Mouse (Mus musculus) midbrain, postnatal 0 days (tissue): ENCODE measurements around the gene Nlgn1. TPM values are rescaled to one million over a fixed set of nuclear protein-coding genes. Genes with fewer than 3 reads are reported as not detected.

ENCODE experiments used
- ATAC-seq: fragments of 200-750 bp; cut with Nextera tagmentation; 2 replicates; pipeline ENCODE4 v1.8.0; 2017; ENCODE audit warnings: moderate number of reproducible peaks, mild to moderate bottlenecking, moderate TSS enrichment, moderate library complexity; ENCODE audit not compliant: low FRiP score
- DNase-seq: peaks from one replicate; pipeline ENCODE4 v3.0.0-alpha.2; 2015; ENCODE audit warnings: low spot score
- H3K27ac ChIP-seq: fragments of 300-500 bp; sonication (generic); 2 replicates; pipeline ENCODE4 v1.5.1; 2014; ENCODE audit warnings: low read depth, mild to moderate bottlenecking, low read length, mixed read lengths
- H3K27me3 ChIP-seq: fragments of 300-500 bp; sonication (generic); 2 replicates; pipeline ENCODE4 v1.6.1; 2014; ENCODE audit warnings: low read length, control low read depth, mixed read lengths; ENCODE audit not compliant: insufficient read depth
- H3K36me3 ChIP-seq: fragments of 300-500 bp; sonication (generic); 2 replicates; pipeline ENCODE4 v1.6.1; 2014; ENCODE audit warnings: low read length, control low read depth, mixed read lengths; ENCODE audit not compliant: insufficient read depth
- H3K4me1 ChIP-seq: fragments of 300-500 bp; sonication (generic); 2 replicates; pipeline ENCODE4 v1.6.1; 2014; ENCODE audit warnings: mild to moderate bottlenecking, control low read depth, antibody characterized with exemption, low read length, mixed read lengths; ENCODE audit not compliant: insufficient read depth
- H3K4me2 ChIP-seq: fragments of 300-500 bp; sonication (generic); 2 replicates; pipeline ENCODE4 v1.6.1; 2014; ENCODE audit warnings: low read depth, mild to moderate bottlenecking, low read length, mixed read lengths; ENCODE audit not compliant: poor library complexity, severe bottlenecking
- H3K4me3 ChIP-seq: fragments of 300-500 bp; sonication (generic); 2 replicates; pipeline ENCODE4 v1.5.1; 2014; ENCODE audit warnings: low read depth, mild to moderate bottlenecking, low read length, moderate library complexity
- H3K9ac ChIP-seq: fragments of 300-500 bp; sonication (generic); replicated peaks from 2 replicates; pipeline ENCODE4 v1.6.1; 2014; ENCODE audit warnings: mild to moderate bottlenecking, low read length, moderate library complexity, mixed read lengths; ENCODE audit not compliant: poor library complexity, severe bottlenecking
- H3K9me3 ChIP-seq: fragments of 300-500 bp; sonication (generic); 2 replicates; pipeline ENCODE4 v1.6.1; 2016; ENCODE audit warnings: low read length, control low read depth
- CTCF ChIP-seq: IDR thresholded peaks from 2 replicates; pipeline ENCODE4 v1.5.1; 2016; ENCODE audit warnings: antibody characterized with exemption, mild to moderate bottlenecking
- WGBS: fragments of 180-500 bp; shearing (Covaris S2); extraction: QIAGEN DNeasy Blood & Tissue Kit; methylation state at CpG from one replicate; pipeline ENCODE4 v1.1.7; 2014; 5-methylcytosine and 5-hydroxymethylcytosine counted together
- polyA plus RNA-seq: library from polyadenylated mRNA; unstranded; fragments of >200 nt; fragmentation: Nextera tagmentation; extraction: Ambion mirVana; gene quantifications from 2 replicates; pipeline ENCODE4 v1.2.1, GENCODE M21; 2015
- total RNA-seq: library from RNA; depleted of rRNA; stranded (reverse); fragments of >200 nt; gene quantifications from 2 replicates; pipeline ENCODE4 v1.2.3, GENCODE M21; 2014

Nlgn1 gene
- total and polyA plus RNA-seq, 2 experiments from 2014 or later = 40.8 to 87.9 TPM

DNA sequence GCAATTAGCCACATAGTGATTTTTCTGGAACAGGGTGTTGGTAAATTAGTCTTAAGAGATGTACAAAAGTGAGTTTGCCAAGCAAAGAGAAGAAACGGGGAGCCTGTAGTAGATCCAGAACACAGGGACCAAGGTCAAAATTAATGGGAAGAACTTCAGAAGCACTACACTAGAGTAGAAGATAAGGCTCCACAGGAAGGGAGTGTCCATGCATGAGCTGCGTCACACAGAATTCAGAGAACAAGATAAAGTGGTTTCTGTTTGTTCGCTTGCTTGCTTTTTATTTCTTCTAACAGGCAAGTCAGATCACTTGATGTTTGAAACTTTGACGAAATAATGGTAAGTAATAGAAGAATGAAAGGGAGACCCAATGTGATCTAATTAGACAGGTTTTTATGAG lies 920.3 kb downstream of the Nlgn1 start:
- H3K36me3 ChIP-seq = no peaks in the 10 kb centered on the region
- no peak overlapping the region for H3K9ac ChIP-seq
- TF ChIP-seq CTCF = no peak
- peaks cover 5% of the 10 kb centered on the region; the same call in 1 of the 2 replicates for H3K9me3 ChIP-seq
- H3K27ac ChIP-seq = no peak overlapping the region
- no peak overlapping the region for H3K4me2 ChIP-seq
- ATAC-seq (no peak), DNase-seq (no peak)
- WGBS = 96% methylated on average over 4 of the region's 4 CpGs
- no peaks in the 10 kb centered on the region for H3K27me3 ChIP-seq
- no peaks in the 10 kb centered on the region for H3K4me1 ChIP-seq
- no peak overlapping the region for H3K4me3 ChIP-seq
